Mouse (Mus musculus) ES-E14 (cell line): ENCODE measurements around the gene Pstk. TPM values are rescaled to one million over a fixed set of nuclear protein-coding genes. Genes with fewer than 3 reads are reported as not detected.

Source experiments
- DNase-seq: peaks from one replicate; pipeline ENCODE4 v3.0.0-alpha.2; 2013; ENCODE audit warnings: low read depth, low spot score
- H3K27ac ChIP-seq: 2 replicates; pipeline ENCODE4 v1.5.1; 2012; ENCODE audit warnings: low read depth, mild to moderate bottlenecking, low read length, moderate library complexity, mixed read lengths; ENCODE audit not compliant: poor library complexity, insufficient read depth, severe bottlenecking
- H3K36me3 ChIP-seq: 2 replicates; pipeline ENCODE4 v1.6.1; 2012; ENCODE audit warnings: mild to moderate bottlenecking, low read length, moderate library complexity, mixed read lengths; ENCODE audit not compliant: control insufficient read depth, poor library complexity, insufficient read depth, severe bottlenecking
- H3K4me1 ChIP-seq, 2 experiments: fragments of 150-350 bp in 1 of 2; sonication (generic) in 1 of 2; 2 replicates each; pipeline ENCODE4 v1.6.1; 2012; ENCODE audit warnings: low read length in 2 of 2, mild to moderate bottlenecking in 1 of 2, mixed read lengths in 1 of 2; ENCODE audit not compliant: control insufficient read depth in 2 of 2, insufficient read depth in 2 of 2, poor library complexity in 1 of 2
- H3K4me3 ChIP-seq, 2 experiments: fragments of 150-350 bp in 1 of 2; sonication (generic) in 1 of 2; 2 replicates each; pipeline ENCODE4 v1.5.1; 2012; ENCODE audit warnings: low read length in 2 of 2, low read depth in 1 of 2, mild to moderate bottlenecking in 1 of 2, mixed read lengths in 1 of 2; ENCODE audit not compliant: insufficient read depth in 1 of 2, poor library complexity in 1 of 2, severe bottlenecking in 1 of 2
- H3K9ac ChIP-seq: 2 replicates; pipeline ENCODE4 v1.6.1; 2012; ENCODE audit warnings: low read depth, mild to moderate bottlenecking, low read length, mixed read lengths; ENCODE audit not compliant: poor library complexity, insufficient read depth, severe bottlenecking
- H3K9me3 ChIP-seq: fragments of 150-350 bp; sonication (generic); 2 replicates; pipeline ENCODE4 v1.6.1; 2012; ENCODE audit warnings: low read depth, mild to moderate bottlenecking, low read length; ENCODE audit not compliant: control insufficient read depth, insufficient read depth
- CHD2 ChIP-seq: IDR thresholded peaks from 2 replicates; pipeline ENCODE4 v1.6.1; 2014; ENCODE audit warnings: mild to moderate bottlenecking, low read depth, low read length, inconsistent platforms
- HCFC1 ChIP-seq: IDR thresholded peaks from 2 replicates; pipeline ENCODE4 v1.6.1; 2012; ENCODE audit warnings: low read length, inconsistent platforms, borderline replicate concordance; ENCODE audit not compliant: insufficient read depth
- MAFK ChIP-seq: IDR thresholded peaks from 2 replicates; pipeline ENCODE4 v1.6.1; 2014; ENCODE audit warnings: mild to moderate bottlenecking, low read depth, low read length, inconsistent platforms; ENCODE audit not compliant: insufficient read depth
- ZC3H11A ChIP-seq: IDR thresholded peaks from 2 replicates; pipeline ENCODE4 v1.6.1; 2012; ENCODE audit warnings: low read depth, mild to moderate bottlenecking, inconsistent platforms, low read length, borderline replicate concordance
- ZNF384 ChIP-seq: IDR thresholded peaks from 2 replicates; pipeline ENCODE4 v1.6.1; 2012; ENCODE audit warnings: low read depth, low read length, inconsistent platforms
- in situ Hi-C, 2 experiments: fragments of 600-800 bp; cut with MboI; formaldehyde crosslinking; loops; one replicate each; pipeline ENCODE4 v1.15.1; 2025; ENCODE audit warnings: low sequenced_read_pairs in 2 of 2, inconsistent platforms in 1 of 2; ENCODE audit not compliant: unreplicated experiment in 2 of 2
- total RNA-seq: library from RNA; depleted of rRNA; stranded (reverse); fragments of 300-350 nt; gene quantifications from 2 replicates; pipeline ENCODE4 v1.2.3, GENCODE M21; 2012

Gene Pstk
- total RNA-seq, 1 experiment = 44.5 TPM

DNA sequence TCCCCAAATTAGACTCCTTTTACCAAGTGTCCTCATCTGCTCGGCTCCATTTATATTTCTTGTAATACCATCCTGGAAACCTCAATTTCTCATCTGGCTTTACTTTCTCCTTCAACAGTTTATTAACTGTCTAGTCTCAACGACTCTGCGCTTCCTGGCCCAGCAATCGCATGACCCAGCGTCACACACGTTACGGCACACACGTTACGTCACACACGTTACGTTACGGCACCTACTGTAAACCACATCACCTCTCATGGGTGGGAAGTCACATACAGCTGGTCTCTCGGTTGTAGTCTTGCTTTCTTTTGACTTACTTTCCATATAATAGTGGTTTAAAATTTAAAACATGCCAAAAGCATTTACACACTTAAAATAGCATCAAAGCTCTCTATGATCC is 14.8 kb upstream of the Pstk start:
- in situ Hi-C loops = no loop called here
- Histone ChIP-seq H3K9me3 (no peaks in the 10 kb centered on the region), H3K36me3 (peaks cover 23% of the 10 kb centered on the region), H3K4me1 (no peaks in the 10 kb centered on the region), H3K4me3 (no peak overlapping the region), H3K27ac (no peak overlapping the region), H3K9ac (no peak overlapping the region)
- no peak for DNase-seq
- no peak for TF ChIP-seq CHD2
- TF ChIP-seq ZNF384 = no peak
- no peak for TF ChIP-seq ZC3H11A
- no peak for TF ChIP-seq MAFK
- no peak for TF ChIP-seq HCFC1

DNA sequence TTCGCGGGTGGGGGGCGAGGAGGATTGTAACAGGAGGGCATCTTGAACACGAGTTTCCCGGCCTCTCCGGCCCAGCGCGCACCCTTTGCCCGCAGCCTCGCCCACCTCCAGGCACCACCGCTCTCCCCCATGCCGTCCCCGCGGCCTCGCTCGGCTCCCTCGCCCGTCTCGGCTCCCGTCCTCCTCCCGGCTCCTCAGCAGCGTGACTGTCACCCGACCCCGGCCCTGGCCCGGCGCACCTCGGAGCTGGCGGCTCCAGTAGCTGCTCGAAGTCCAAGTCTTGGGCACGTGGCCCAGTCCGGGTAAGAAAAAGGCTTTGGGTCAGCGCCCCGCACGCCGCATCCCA is 8.7 kb upstream of the Pstk start:
- H3K36me3 ChIP-seq = peaks cover 11% of the 10 kb centered on the region
- in situ Hi-C loops = no loop called here
- H3K4me3 ChIP-seq = peak overlapping the region; percentile 75 to 92
- H3K9ac ChIP-seq = peak overlapping the region; percentile 96
- no peak for TF ChIP-seq ZNF384
- TF ChIP-seq HCFC1 = no peak
- TF ChIP-seq MAFK = no peak
- no peak for TF ChIP-seq CHD2
- no peak for TF ChIP-seq ZC3H11A
- peaks cover 2 to 9% of the 10 kb centered on the region in 2 experiments; a peak in 2 of 4 replicates for H3K4me1 ChIP-seq
- no peaks in the 10 kb centered on the region for H3K9me3 ChIP-seq
- 0 out of 2 replicates have a peak overlapping the region, but pooled peaks have one; percentile 45 for H3K27ac ChIP-seq
- no peak for DNase-seq

GRCm38 (mm10) chr7:131362615-131363300 is 8.2 kb upstream of the Pstk start, which contains the start of gene 2310057M21Rik:
Gene 2310057M21Rik (minus strand): TSS chr7:131362759.
- Histone ChIP-seq H3K9me3 (no peaks in the 10 kb centered on the region), H3K4me3 (peak within 1 kb of the TSS; percentile 75 to 92), H3K9ac (peak within 1 kb of the TSS; percentile 96), H3K27ac (peak within 1 kb of the TSS; percentile 64), H3K4me1 (peaks cover 2 to 9% of the 10 kb centered on the region in 2 experiments; a peak in 2 of 4 replicates), H3K36me3 (peaks cover 8% of the 10 kb centered on the region)
- peak; percentile 99 for DNase-seq
- in situ Hi-C loops = no loop called here
- TF ChIP-seq MAFK (no peak), CHD2 (no peak), HCFC1 (peak; percentile 81), ZC3H11A (no peak), ZNF384 (no peak)

DNA sequence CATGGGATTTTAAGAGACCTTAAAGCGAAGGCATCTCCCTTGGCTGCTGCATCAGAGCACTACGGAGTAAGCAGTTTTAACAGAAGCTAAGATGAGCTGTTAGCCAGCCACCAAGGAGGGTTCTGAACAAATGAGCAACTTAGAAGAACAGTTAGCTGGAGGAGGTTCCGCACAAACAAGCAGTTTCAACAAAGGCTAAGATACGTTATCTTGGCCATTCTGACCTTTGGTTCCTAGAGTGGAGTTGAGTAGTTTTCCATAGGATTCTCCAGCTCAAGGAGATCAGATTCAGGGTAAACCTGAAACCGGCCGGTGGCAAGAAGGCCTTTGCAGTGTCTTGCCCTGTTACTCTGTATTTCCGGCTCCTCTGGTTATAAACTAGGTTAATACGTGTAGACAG is 6.8 kb upstream of the Pstk start:
- in situ Hi-C loops = no loop called here
- Histone ChIP-seq H3K4me3 (no peak overlapping the region), H3K4me1 (peaks cover 2 to 9% of the 10 kb centered on the region in 2 experiments; a peak in 2 of 4 replicates), H3K27ac (no peak overlapping the region), H3K36me3 (peaks cover 2% of the 10 kb centered on the region), H3K9me3 (no peaks in the 10 kb centered on the region), H3K9ac (no peak overlapping the region)
- DNase-seq = no peak
- TF ChIP-seq ZC3H11A = no peak
- no peak for TF ChIP-seq ZNF384
- no peak for TF ChIP-seq CHD2
- TF ChIP-seq HCFC1 = no peak
- TF ChIP-seq MAFK = no peak
